Mouse (Mus musculus): ENCODE results near the gene Acan.

- TF ChIP-seq POLR2AphosphoS2 (IDR thresholded peaks at IDR 0.05; ENCODE audit: low read length) (no peak), CTCF (IDR thresholded peaks at IDR 0.05 in 2 of 3, conservative IDR thresholded peaks at IDR 0.05 in 1 of 3; ENCODE audit: control insufficient read depth in 1 of 3, insufficient read depth in 1 of 3, low read depth in 2 of 3, low read length in 3 of 3, poor library complexity in 1 of 3, severe bottlenecking in 1 of 3) (peak in 2 of 3 experiments; percentile 9 to 24; a peak in 1 of 6 replicates), MAZ (IDR thresholded peaks at IDR 0.05; ENCODE audit: low read depth, low read length) (no peak), MAX (IDR thresholded peaks at IDR 0.05; ENCODE audit: low read length) (no peak), MXI1 (IDR thresholded peaks at IDR 0.05; ENCODE audit: low read depth, low read length) (no peak), SIN3A (IDR thresholded peaks at IDR 0.05; ENCODE audit: low read length) (no peak), ELF1 (IDR thresholded peaks at IDR 0.05; ENCODE audit: low read depth, low read length) (no peak), KAT2A (conservative IDR thresholded peaks at IDR 0.05; ENCODE audit: low read depth, low read length) (no peak), JUND (IDR thresholded peaks at IDR 0.05; ENCODE audit: low read depth, low read length) (no peak), POLR2A (IDR thresholded peaks at IDR 0.05; ENCODE audit: control insufficient read depth in 1 of 2, insufficient read depth in 1 of 2, low read depth in 1 of 2, low read length in 2 of 2, poor library complexity in 1 of 2) (no peak), ZKSCAN1 (IDR thresholded peaks at IDR 0.05; ENCODE audit: low read depth, low read length) (no peak), CHD2 (IDR thresholded peaks at IDR 0.05; ENCODE audit: low read length) (no peak), MYC (IDR thresholded peaks at IDR 0.05; ENCODE audit: low read depth, low read length) (no peak)
These were observed 80.1 kb downstream of the Acan start for GRCm38 (mm10) chr7:79133391-79133790.
